Mouse (Mus musculus) erythroblast, adult 5-6 weeks (primary cell): ENCODE measurements around the gene C1qtnf5. TPM values are rescaled to one million over a fixed set of nuclear protein-coding genes. Genes with fewer than 3 reads are reported as not detected.

Source experiments
- total RNA-seq, 2 experiments: library from RNA; stranded (forward) in 1 of 2; stranded (reverse) in 1 of 2; fragments of 150-400 nt in 1 of 2; fragments of 200-764, 138-1000 nt in 1 of 2; gene quantifications; 2 replicates each; pipeline versions ENCODE4 v1.2.3 to v1.2.4; 2015 to 2017; ENCODE audit warnings: low replicate concordance in 2 of 2

C1qtnf5 gene
- total RNA-seq, 2 experiments from 2014 or later: not detected

Other genes with a start within 250 kb of the C1qtnf5 start
- gene Thy1, start 63.9 kb upstream of the C1qtnf5 start, total RNA-seq (2015; ENCODE audit: low replicate concordance): 1.5 and 9.0 TPM in 2 replicates
- gene Thy1, start 63.9 kb upstream of the C1qtnf5 start, total RNA-seq (2017; ENCODE audit: low replicate concordance): 5.0 TPM in 1 of 2 replicates, not detected in the other
- 1.0 and 1.3 TPM in 2 replicates for gene Usp2, start 40.2 kb upstream of the C1qtnf5 start, total RNA-seq (2015; ENCODE audit: low replicate concordance)
- gene Usp2, start 40.2 kb upstream of the C1qtnf5 start, total RNA-seq (2017; ENCODE audit: low replicate concordance): 0.28 and 5.7 TPM in 2 replicates
- not detected in 2 replicates for gene Mfrp, start 5.5 kb upstream of the C1qtnf5 start, total RNA-seq (2015; ENCODE audit: low replicate concordance)
- gene Mfrp, start 5.5 kb upstream of the C1qtnf5 start, total RNA-seq (2017; ENCODE audit: low replicate concordance): not detected in 2 replicates
- not detected in 2 replicates for gene Gm49380, start 6.3 kb downstream of the C1qtnf5 start, total RNA-seq (2015; ENCODE audit: low replicate concordance)
- gene Gm49380, start 6.3 kb downstream of the C1qtnf5 start, total RNA-seq (2017; ENCODE audit: low replicate concordance): not detected in 2 replicates
- 11.1 and 23.6 TPM in 2 replicates for gene Rnf26, start 6.3 kb downstream of the C1qtnf5 start, total RNA-seq (2015; ENCODE audit: low replicate concordance)
- gene Rnf26, start 6.3 kb downstream of the C1qtnf5 start, total RNA-seq (2017; ENCODE audit: low replicate concordance): 13.5 and 15.6 TPM in 2 replicates
- gene Mcam, start 27.2 kb downstream of the C1qtnf5 start, total RNA-seq (2015; ENCODE audit: low replicate concordance): 0.77 TPM in 1 of 2 replicates, not detected in the other
- 0.60 TPM in 1 of 2 replicates, not detected in the other for gene Mcam, start 27.2 kb downstream of the C1qtnf5 start, total RNA-seq (2017; ENCODE audit: low replicate concordance)
- gene Cbl, start 126.8 kb downstream of the C1qtnf5 start, total RNA-seq (2015; ENCODE audit: low replicate concordance): 43.7 and 46.9 TPM in 2 replicates
- gene Cbl, start 126.8 kb downstream of the C1qtnf5 start, total RNA-seq (2017; ENCODE audit: low replicate concordance): 14.6 and 35.3 TPM in 2 replicates
- gene Ccdc153, start 133.4 kb downstream of the C1qtnf5 start, total RNA-seq (2015; ENCODE audit: low replicate concordance): not detected in 2 replicates
- gene Ccdc153, start 133.4 kb downstream of the C1qtnf5 start, total RNA-seq (2017; ENCODE audit: low replicate concordance): not detected in 2 replicates
- not detected in 2 replicates for gene Pdzd3, start 144.2 kb downstream of the C1qtnf5 start, total RNA-seq (2015; ENCODE audit: low replicate concordance)
- gene Pdzd3, start 144.2 kb downstream of the C1qtnf5 start, total RNA-seq (2017; ENCODE audit: low replicate concordance): not detected in 2 replicates
- gene Nlrx1, start 161.4 kb downstream of the C1qtnf5 start, total RNA-seq (2015; ENCODE audit: low replicate concordance): 2.7 and 5.6 TPM in 2 replicates
- gene Nlrx1, start 161.4 kb downstream of the C1qtnf5 start, total RNA-seq (2017; ENCODE audit: low replicate concordance): 0.98 and 11.2 TPM in 2 replicates
- gene Abcg4, start 181.4 kb downstream of the C1qtnf5 start, total RNA-seq (2015; ENCODE audit: low replicate concordance): 20.8 and 24.2 TPM in 2 replicates
- gene Abcg4, start 181.4 kb downstream of the C1qtnf5 start, total RNA-seq (2017; ENCODE audit: low replicate concordance): 18.1 and 18.8 TPM in 2 replicates
- gene Hinfp, start 198.4 kb downstream of the C1qtnf5 start, total RNA-seq (2015; ENCODE audit: low replicate concordance): 2.5 and 4.6 TPM in 2 replicates
- 8.4 and 14.6 TPM in 2 replicates for gene Hinfp, start 198.4 kb downstream of the C1qtnf5 start, total RNA-seq (2017; ENCODE audit: low replicate concordance)
- 13.4 and 16.3 TPM in 2 replicates for gene C2cd2l, start 213.0 kb downstream of the C1qtnf5 start, total RNA-seq (2015; ENCODE audit: low replicate concordance)
- 14.1 and 17.0 TPM in 2 replicates for gene C2cd2l, start 213.0 kb downstream of the C1qtnf5 start, total RNA-seq (2017; ENCODE audit: low replicate concordance)
- gene Dpagt1, start 218.8 kb downstream of the C1qtnf5 start, total RNA-seq (2015; ENCODE audit: low replicate concordance): 9.2 and 17.1 TPM in 2 replicates
- gene Dpagt1, start 218.8 kb downstream of the C1qtnf5 start, total RNA-seq (2017; ENCODE audit: low replicate concordance): 4.9 and 5.7 TPM in 2 replicates
- gene H2afx, start 227.4 kb downstream of the C1qtnf5 start, total RNA-seq (2015; ENCODE audit: low replicate concordance): 45.2 and 69.0 TPM in 2 replicates
- 159 and 219 TPM in 2 replicates for gene H2afx, start 227.4 kb downstream of the C1qtnf5 start, total RNA-seq (2017; ENCODE audit: low replicate concordance)
- gene Hmbs, start 237.0 kb downstream of the C1qtnf5 start, total RNA-seq (2015; ENCODE audit: low replicate concordance): 3,498 and 3,777 TPM in 2 replicates
- 2,796 and 3,284 TPM in 2 replicates for gene Hmbs, start 237.0 kb downstream of the C1qtnf5 start, total RNA-seq (2017; ENCODE audit: low replicate concordance)